Mouse (Mus musculus) stomach, postnatal 0 days (tissue): ENCODE results near the gene Trpm4.

Experiments
- CTCF ChIP-seq: IDR thresholded peaks from 2 replicates; pipeline ENCODE4 v1.5.1; 2016; ENCODE audit warnings: antibody characterized with exemption, low read depth, mild to moderate bottlenecking, moderate library complexity
- EP300 ChIP-seq: optimal IDR thresholded peaks from 2 replicates; pipeline ENCODE3; 2016; ENCODE audit warnings: antibody characterized with exemption

DNA sequence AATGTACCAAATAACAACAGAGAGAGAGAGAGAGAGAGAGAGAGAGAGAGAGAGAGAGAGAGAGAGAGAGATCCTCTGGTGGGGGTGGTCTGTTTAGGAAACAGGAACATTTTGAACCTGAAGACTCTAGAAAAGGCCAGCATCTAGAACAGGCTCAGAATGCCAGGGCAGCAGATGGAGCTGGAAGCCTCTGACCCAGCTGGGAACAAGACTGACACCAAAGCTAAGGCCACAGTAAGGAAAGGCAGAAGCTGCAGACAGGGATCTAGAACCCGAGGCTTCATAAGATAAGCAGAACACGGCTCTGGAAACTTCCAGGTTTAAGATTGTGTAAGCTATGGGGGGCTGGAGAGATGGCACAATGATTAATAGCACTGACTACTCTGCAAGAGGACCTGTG is 30.4 kb upstream of the Trpm4 start:
- TF ChIP-seq CTCF (no peak), EP300 (no peak)
